Mouse (Mus musculus) kidney, postnatal 0 days (tissue): ENCODE data around the gene Megf11. TPM values are rescaled to one million over a fixed set of nuclear protein-coding genes. Genes with fewer than 3 reads are reported as not detected.

Experiments
- ATAC-seq: fragments of 200-750 bp; cut with Nextera tagmentation; replicated peaks from 2 replicates; pipeline ENCODE4 v1.8.0; 2017; ENCODE audit warnings: low read depth, moderate number of reproducible peaks, moderate TSS enrichment, moderate library complexity; ENCODE audit not compliant: low FRiP score
- DNase-seq: peaks from one replicate; pipeline ENCODE4 v3.0.0-alpha.2; 2016; ENCODE audit warnings: low spot score
- H3K27ac ChIP-seq: fragments of 300-500 bp; sonication (generic); 2 replicates; pipeline ENCODE4 v1.5.1; 2014; ENCODE audit warnings: mild to moderate bottlenecking
- H3K27me3 ChIP-seq: fragments of 300-500 bp; sonication (generic); 2 replicates; pipeline ENCODE4 v1.6.1; 2014; ENCODE audit warnings: low read length, mixed read lengths; ENCODE audit not compliant: insufficient read depth
- H3K36me3 ChIP-seq: fragments of 300-500 bp; sonication (generic); 2 replicates; pipeline ENCODE4 v1.6.1; 2014; ENCODE audit warnings: low read length, mixed read lengths; ENCODE audit not compliant: insufficient read depth
- H3K4me1 ChIP-seq: fragments of 300-500 bp; sonication (generic); replicated peaks from 2 replicates; pipeline ENCODE4 v1.6.1; 2014; ENCODE audit warnings: antibody characterized with exemption, low read length, mixed read lengths; ENCODE audit not compliant: insufficient read depth
- H3K4me2 ChIP-seq: fragments of 300-500 bp; sonication (generic); 2 replicates; pipeline ENCODE4 v1.6.1; 2014; ENCODE audit warnings: mild to moderate bottlenecking, low read length, moderate library complexity, mixed read lengths
- H3K4me3 ChIP-seq: fragments of 300-500 bp; sonication (generic); replicated peaks from 2 replicates; pipeline ENCODE4 v1.5.1; 2014; ENCODE audit warnings: low read depth, low read length
- H3K9ac ChIP-seq: fragments of 300-500 bp; sonication (generic); 2 replicates; pipeline ENCODE4 v1.6.1; 2014; ENCODE audit warnings: low read depth, low read length
- H3K9me3 ChIP-seq: fragments of 300-500 bp; sonication (generic); replicated peaks from 2 replicates; pipeline ENCODE4 v1.6.1; 2016; ENCODE audit warnings: low read length, inconsistent platforms, mixed read lengths
- CTCF ChIP-seq: IDR thresholded peaks from 2 replicates; pipeline ENCODE4 v1.5.1; 2016; ENCODE audit warnings: antibody characterized with exemption, low read depth, mild to moderate bottlenecking, moderate library complexity
- WGBS: fragments of 180-500 bp; shearing (Covaris S2); extraction: QIAGEN DNeasy Blood & Tissue Kit; methylation state at CpG from one replicate; pipeline ENCODE4 v1.1.7; 2014; 5-methylcytosine and 5-hydroxymethylcytosine counted together
- polyA plus RNA-seq: library from polyadenylated mRNA; unstranded; fragments of >200 nt; fragmentation: Nextera tagmentation; extraction: Ambion mirVana; gene quantifications from 2 replicates; pipeline ENCODE4 v1.2.1, GENCODE M21; 2015

Megf11 gene
- polyA plus RNA-seq, 1 experiment from 2014 or later = 2.6 TPM

GRCm38 (mm10) chr9:64557110-64557745 is 171.8 kb downstream of the Megf11 start:
- H3K4me3 ChIP-seq = no peak overlapping the region
- H3K9me3 ChIP-seq = no peaks in the 10 kb centered on the region
- no peak for DNase-seq
- H3K4me2 ChIP-seq = no peak overlapping the region
- no peaks in the 10 kb centered on the region for H3K4me1 ChIP-seq
- no peak for TF ChIP-seq CTCF
- ATAC-seq = no peak
- H3K9ac ChIP-seq = no peak overlapping the region
- no peaks in the 10 kb centered on the region for H3K27me3 ChIP-seq
- H3K36me3 ChIP-seq = no peaks in the 10 kb centered on the region
- 77% methylated on average over 11 of the region's 11 CpGs for WGBS
- no peak overlapping the region for H3K27ac ChIP-seq

- WGBS = 94% methylated on average over 7 of the region's 7 CpGs
- Histone ChIP-seq H3K27me3 (no peaks in the 10 kb centered on the region), H3K4me1 (no peaks in the 10 kb centered on the region), H3K9ac (no peak overlapping the region), H3K9me3 (no peaks in the 10 kb centered on the region), H3K27ac (no peak overlapping the region), H3K4me3 (no peak overlapping the region), H3K4me2 (no peak overlapping the region), H3K36me3 (no peaks in the 10 kb centered on the region)
- ATAC-seq (no peak), DNase-seq (no peak)
- no peak for TF ChIP-seq CTCF
Observed at GRCm38 (mm10) chr9:64557846-64558530, 172.6 kb downstream of the Megf11 start.

- DNase-seq = no peak
- Histone ChIP-seq H3K27ac (no peak overlapping the region), H3K4me1 (no peaks in the 10 kb centered on the region; the same call in 1 of the 2 replicates), H3K4me3 (no peak overlapping the region), H3K9ac (no peak overlapping the region), H3K9me3 (no peaks in the 10 kb centered on the region), H3K36me3 (no peaks in the 10 kb centered on the region), H3K4me2 (no peak overlapping the region), H3K27me3 (no peaks in the 10 kb centered on the region)
- 81% methylated on average over 5 of the region's 5 CpGs for WGBS
- ATAC-seq = no peak
- no peak for TF ChIP-seq CTCF
Observed at GRCm38 (mm10) chr9:64564315-64564767, 178.9 kb downstream of the Megf11 start.

GRCm38 (mm10) chr9:64565915-64566314 is 180.5 kb downstream of the Megf11 start:
- no peak for TF ChIP-seq CTCF
- Histone ChIP-seq H3K36me3 (no peaks in the 10 kb centered on the region), H3K27me3 (no peaks in the 10 kb centered on the region), H3K27ac (no peak overlapping the region), H3K9me3 (no peaks in the 10 kb centered on the region), H3K4me2 (no peak overlapping the region), H3K4me3 (no peak overlapping the region), H3K9ac (no peak overlapping the region), H3K4me1 (no peaks in the 10 kb centered on the region; the same call in 1 of the 2 replicates)
- no peak for ATAC-seq
- no peak for DNase-seq

- ATAC-seq = no peak
Observed at GRCm38 (mm10) chr9:64566376-64566775, 180.9 kb downstream of the Megf11 start.

GRCm38 (mm10) chr9:64567482-64567881 is 182.1 kb downstream of the Megf11 start:
- Histone ChIP-seq H3K4me3 (no peak overlapping the region), H3K4me1 (no peaks in the 10 kb centered on the region; the same call in 1 of the 2 replicates), H3K9me3 (no peaks in the 10 kb centered on the region), H3K27ac (no peak overlapping the region), H3K27me3 (no peaks in the 10 kb centered on the region), H3K9ac (no peak overlapping the region), H3K36me3 (no peaks in the 10 kb centered on the region), H3K4me2 (no peak overlapping the region)
- no peak for TF ChIP-seq CTCF
- WGBS = 44% methylated on average over 5 of the region's 5 CpGs
- ATAC-seq (peak; percentile 52; the same call in 1 of the 2 replicates), DNase-seq (no peak)

More at GRCm38 (mm10) chr9:64566376-64566775, 180.9 kb downstream of the Megf11 start:
- WGBS = 50% methylated on average over 2 of the region's 2 CpGs
- TF ChIP-seq CTCF = no peak
- no peak overlapping the region for H3K27ac ChIP-seq
- H3K4me1 ChIP-seq = no peaks in the 10 kb centered on the region; the same call in 1 of the 2 replicates
- H3K9ac ChIP-seq = no peak overlapping the region
- H3K27me3 ChIP-seq = no peaks in the 10 kb centered on the region
- H3K36me3 ChIP-seq = no peaks in the 10 kb centered on the region
- no peak overlapping the region for H3K4me2 ChIP-seq
- no peak overlapping the region for H3K4me3 ChIP-seq
- no peaks in the 10 kb centered on the region for H3K9me3 ChIP-seq
- no peak for DNase-seq
